Mouse (Mus musculus): ENCODE data around the gene Zfp990. TPM values are rescaled to one million over a fixed set of nuclear protein-coding genes. Genes with fewer than 3 reads are reported as not detected.
"Not testable (repeated sequence)": the region's sequence is repeated elsewhere in the genome, so short reads cannot be mapped to it uniquely, and the experiment has no call there.

Gene Zfp990
- under 1 TPM; 0.31 to 0.49 TPM for total RNA-seq (2021)

DNA sequence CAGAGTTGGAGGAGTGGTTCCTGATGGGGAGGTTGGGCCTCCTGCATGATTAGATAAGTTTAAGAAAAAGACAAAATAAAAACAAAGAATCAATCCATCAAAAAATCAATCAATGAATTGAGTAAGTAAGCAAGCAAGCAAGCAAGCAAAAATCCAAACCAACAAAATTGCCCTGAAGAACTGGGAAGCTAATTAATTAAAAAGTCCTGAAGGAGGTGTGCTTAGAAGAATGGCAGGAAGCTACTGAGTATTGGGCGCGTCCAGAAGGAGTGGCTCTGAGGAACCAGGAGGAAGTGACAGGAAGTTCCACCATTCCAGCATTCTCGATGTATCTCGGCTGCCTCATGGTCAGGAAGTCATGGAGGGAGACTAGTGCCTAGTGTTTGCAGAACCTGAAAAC is at the start of gene Zfp990:
TSS of gene Zfp990 (plus strand) at position 301 of the 400 bp plus-strand sequence.
- intact Hi-C loops (cut with DNase I); DNase-seq (ENCODE audit: low spot score): not testable (repeated sequence)

DNA sequence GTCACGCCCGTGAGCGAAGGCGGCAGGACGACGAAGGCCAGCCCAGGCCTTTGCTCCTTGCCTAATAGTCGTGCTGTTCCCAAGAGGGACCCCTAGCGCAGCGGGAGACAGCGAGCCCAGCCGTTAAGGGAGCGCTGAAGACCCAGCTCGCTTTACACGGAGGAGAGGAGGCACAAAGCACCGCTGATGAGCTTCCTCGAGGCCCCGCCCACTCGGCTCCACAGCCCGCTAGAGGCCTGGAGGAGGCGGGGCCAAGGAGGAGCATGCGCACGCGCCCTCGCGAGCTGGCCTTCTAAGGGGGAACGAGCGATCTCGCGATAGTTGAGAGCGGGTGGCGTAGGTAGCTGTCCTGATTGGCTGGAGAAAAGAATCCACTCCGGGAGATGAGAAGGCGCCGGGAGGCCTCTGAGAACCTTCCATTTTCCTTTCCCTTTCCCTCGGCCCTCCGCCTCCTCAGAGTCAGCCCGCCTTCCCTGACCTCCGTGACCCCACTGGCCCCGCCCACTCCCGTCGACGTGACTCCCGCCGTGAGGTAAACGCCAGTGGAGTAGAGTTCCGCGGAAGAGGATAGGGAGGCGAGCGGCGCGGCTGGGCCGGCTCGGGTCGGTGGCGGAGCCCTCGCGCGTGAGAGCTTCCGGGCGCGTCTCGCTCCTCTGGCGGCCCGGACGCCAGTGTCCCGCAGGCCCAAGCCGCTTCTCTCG is 46.9 kb upstream of the Zfp990 start:
- DNase-seq (ENCODE audit: low spot score); intact Hi-C loops (cut with DNase I): not testable (repeated sequence)

DNA sequence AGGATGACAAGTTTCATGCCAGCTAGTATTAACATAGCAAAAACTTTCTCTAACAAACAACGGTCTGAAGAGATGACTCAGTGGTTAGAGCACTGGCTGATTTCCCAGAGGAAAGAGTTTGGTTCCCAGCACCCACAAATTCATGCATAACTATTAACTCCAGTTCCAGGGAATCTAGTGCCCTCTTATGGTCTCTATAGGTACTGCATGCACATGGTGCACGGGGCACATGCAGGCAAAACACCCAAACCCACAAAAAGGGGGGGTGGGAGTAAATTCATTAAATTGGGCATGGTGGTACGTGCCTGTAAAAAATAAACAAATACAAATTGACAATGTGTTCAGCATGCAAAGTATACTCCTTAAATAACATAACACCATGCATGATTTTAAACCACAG is 32.4 kb upstream of the Zfp990 start:
- intact Hi-C loops (cut with DNase I) = no loop called here
- no peak for DNase-seq (ENCODE audit: low spot score)

DNA sequence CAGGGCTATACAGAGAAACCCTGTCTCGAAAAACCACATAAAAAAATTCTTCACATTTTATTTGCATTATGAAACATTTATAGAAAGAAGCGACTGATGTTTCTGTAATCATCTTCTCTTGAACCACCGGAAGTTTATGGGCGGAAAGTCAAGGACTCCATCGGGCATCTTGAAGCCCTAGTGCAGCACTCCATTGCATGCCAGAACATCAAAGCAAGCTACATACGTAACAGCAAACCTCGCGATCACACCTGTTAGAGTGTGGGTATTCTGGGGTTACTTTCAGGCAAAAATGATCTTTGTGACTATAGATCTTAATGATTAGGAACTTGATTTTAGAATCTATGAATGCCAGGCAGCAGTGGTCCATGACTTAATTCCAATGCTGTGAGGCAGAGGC is 29.9 kb upstream of the Zfp990 start:
- intact Hi-C loops (cut with DNase I); DNase-seq (ENCODE audit: low spot score): not testable (repeated sequence)

DNA sequence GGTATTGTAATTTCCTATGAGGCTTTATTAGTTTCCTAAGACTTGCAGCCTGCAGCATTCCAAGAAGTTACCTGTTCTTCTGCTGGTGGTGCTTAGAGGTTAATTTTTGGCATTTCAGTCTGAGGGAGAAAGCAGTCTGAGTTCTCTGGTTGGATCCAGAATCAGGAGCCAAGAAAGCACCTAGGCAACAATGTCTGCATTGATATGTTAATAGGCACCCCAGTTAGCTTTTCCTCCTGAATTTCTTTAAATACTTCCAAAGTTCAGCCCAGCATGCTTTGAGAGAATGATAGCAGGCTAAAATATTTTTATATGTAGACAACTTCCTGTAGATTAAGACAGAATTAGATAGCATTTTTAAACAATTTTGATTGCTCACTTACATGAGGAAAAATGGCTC is 21.2 kb upstream of the Zfp990 start:
- DNase-seq (ENCODE audit: low spot score) = no peak
- intact Hi-C loops (cut with DNase I) = no loop called here

DNA sequence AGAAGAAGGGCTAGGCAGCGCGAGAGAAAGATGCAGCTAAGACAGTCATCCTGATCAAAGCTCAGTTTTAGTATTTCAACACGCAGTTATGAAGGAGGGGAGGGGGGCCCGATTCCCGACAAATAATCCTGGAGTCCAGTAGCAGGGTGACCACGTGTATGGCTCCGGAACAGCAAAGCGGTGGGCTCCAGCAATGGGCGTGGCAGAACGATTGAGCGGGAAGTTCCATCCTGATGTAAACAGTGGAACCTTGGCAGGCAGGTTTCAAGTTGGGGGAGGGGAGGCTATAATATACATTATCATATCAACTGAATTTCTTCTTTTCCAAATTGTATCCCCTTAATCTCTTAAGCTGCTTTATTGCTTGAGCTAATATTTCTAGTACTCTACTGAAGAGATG is 18.4 kb upstream of the Zfp990 start:
- intact Hi-C loops (cut with DNase I) = no loop called here
- no peak for DNase-seq (ENCODE audit: low spot score)

DNA sequence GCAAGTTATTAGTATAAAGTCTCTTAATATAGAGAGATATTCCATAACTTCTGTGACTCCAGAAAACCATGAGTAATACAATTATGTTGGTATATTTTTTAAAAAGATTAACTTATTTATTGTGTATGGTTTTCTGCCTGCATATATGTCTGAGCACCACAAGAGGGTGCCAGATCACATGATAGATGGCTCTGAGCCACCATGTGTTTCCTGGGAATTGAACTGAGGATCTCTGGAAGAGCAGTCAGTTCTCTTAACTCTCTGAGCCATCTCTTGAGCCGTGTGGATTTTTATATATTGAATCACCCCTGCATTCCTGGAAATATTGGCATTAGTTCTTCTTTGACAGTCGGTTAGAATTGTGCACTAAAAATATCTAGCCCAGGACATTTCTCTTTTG is 17.2 kb upstream of the Zfp990 start:
- intact Hi-C loops (cut with DNase I) = not testable (repeated sequence)

DNA sequence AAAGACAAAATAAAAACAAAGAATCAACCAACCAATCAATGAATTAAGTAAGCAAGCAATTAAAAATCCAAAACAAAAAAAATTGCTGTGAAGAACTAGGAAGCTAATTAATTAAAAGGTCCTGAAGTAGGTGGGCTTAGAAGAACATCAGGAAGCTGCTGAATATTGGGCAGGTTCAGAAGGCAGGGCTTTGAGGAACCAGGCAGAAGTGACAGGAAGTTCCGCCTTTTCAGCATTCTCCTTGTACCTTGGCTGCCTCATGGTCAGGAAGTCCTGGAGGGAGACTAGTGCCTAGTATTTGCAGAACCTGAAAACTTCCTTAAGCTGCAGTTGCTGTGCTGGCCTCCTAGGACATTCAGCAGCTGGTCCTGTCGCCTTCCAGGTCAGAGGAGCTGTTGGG is 4.1 kb downstream of the Zfp990 start:
- DNase-seq (ENCODE audit: low spot score); intact Hi-C loops (cut with DNase I): not testable (repeated sequence)

More for the DNA sequence above, 17.2 kb upstream of the Zfp990 start:
- DNase-seq (ENCODE audit: low spot score) = not testable (repeated sequence)

DNA sequence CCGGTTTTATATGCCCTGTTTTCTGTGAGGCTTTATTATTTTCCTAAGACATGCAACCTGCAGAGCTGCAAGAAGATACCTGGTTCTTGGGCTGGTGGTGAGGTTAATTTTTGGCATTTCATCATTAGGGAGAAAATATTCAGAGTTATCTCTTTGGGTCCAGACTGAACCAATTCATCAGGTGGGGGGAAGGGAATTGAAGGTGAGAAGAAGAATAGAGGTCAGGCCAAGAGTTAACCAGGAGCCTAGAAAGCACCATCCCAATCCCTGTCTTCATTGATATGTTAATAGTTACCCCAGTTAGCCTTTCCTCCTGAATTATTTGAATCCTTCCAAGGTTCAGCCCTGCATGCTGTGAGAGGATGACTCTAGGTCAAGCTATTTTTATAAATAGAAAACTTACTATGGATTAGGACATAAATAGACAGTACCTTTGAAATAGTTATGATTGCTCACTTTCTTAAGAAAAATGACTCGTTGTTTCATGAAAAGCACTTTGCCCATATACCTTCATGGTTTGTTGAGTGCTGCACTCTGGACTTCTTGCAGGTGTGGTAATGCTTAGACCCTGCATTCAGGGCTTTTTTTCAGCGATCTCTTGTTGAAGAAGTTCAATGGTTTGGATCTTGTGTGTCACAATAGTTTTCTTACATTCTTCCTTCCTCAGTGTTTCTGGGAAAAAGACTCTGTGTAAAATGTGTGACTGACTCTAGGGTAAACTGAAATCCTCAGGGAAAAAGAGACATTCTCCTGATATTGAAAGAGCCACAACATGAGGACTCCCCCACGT is 5.4 kb downstream of the Zfp990 start:
- DNase-seq (ENCODE audit: low spot score); intact Hi-C loops (cut with DNase I): not testable (repeated sequence)

DNA sequence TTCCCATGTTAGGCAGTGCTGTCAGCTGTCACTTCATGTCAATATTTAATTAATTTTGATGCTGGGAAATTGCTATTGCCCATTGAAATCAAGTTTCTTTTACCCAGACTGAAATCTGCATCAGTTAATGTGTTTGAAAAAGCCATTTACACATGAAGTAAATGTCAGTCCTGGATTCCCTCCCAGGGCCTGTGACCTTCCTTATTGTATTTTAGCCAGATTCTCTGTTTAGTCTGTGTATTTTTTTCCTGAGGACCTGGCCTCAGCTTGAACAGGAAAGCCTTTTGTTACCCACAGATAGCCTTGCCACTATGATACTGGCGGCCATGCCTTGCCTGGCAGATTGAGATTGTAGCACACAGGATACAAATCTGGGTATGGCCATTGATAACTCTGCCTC is 6.8 kb downstream of the Zfp990 start:
- DNase-seq (ENCODE audit: low spot score); intact Hi-C loops (cut with DNase I): not testable (repeated sequence)

DNA sequence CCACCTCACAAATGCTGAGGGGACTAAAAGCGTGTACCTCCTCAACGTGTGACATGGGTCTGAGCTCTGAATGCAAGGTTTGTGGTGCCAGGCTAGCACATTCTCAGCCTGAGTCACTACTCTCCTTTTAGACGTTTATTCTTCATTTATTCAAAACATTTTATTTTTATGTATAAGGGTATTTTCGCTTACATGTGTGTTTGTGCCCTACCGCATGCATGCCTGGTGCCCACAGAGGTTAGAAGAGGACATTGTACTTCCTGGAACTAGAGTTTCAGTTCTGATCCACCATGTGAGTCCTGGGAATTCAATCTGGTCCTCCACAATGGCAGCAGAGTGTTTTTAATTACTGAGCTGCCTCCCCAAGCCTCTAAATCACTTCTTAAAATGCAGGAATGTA is 33.3 kb downstream of the Zfp990 start:
- DNase-seq (ENCODE audit: low spot score); intact Hi-C loops (cut with DNase I): not testable (repeated sequence)

DNA sequence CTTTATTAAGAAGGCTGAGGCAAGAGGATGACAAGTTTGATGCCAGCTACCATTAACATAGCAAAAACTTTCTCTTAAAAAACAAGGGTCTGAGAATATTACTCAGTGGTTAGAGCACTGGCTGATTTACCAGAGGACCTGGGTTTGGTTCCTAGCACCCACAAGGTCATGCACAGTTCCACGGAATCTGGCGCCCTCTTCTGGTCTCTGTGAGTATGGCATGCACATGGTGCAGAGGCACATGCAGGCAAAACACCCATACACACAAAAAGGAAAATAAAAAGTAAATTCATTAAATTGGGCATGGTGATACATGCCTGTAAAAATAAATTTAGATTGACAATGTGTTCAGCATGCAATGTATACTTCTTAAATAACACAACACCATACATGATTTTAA is 34.5 kb downstream of the Zfp990 start:
- intact Hi-C loops (cut with DNase I); DNase-seq (ENCODE audit: low spot score): not testable (repeated sequence)

DNA sequence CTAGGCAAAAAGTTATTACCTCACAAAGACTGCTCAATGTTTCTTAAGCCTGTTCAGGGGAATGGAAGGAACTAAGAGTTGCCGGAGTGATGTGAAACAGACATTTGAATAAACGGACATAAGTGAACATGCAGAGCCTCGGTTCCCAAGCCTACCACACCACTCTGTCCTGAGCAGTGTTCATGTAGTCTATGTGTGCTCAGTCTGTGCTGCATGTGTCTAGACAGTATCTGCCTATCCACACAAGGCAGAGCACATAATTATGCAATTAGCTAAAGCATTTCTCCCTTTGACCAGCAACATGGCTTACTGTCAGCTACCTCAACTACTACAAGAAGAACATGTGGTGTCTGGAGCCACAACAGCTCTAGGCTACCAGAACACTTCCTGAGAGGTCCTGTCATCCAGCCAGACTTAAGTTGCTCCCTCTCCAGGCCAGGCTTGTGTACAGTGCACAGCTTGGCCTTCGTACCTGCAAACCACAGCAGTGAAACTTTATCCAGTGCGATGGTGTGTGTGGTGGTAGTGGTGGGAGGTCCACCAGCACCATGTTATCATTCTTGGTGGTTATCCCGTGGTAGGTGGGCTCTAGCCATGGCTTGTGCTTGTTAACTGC is 35.3 kb downstream of the Zfp990 start:
- DNase-seq (ENCODE audit: low spot score); intact Hi-C loops (cut with DNase I): not testable (repeated sequence)

DNA sequence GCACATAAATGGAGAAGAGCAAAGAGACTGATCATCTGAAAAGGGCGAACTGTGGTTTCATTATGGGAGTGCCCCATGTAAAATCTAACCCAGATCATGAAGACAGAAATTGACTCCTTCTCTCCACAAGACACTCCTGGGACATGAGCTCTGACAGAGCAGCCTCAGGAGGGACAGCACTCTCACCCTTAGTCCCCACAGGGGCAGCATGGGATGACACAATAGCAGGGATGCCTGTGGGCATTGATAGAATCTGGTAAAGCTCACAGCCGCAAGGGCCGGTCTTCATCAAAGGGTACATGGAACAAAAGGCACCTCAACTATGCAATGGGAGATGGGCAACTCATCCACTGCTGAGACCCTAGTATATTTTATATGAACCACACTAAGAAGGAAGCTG is 35.9 kb downstream of the Zfp990 start:
- intact Hi-C loops (cut with DNase I); DNase-seq (ENCODE audit: low spot score): not testable (repeated sequence)

DNA sequence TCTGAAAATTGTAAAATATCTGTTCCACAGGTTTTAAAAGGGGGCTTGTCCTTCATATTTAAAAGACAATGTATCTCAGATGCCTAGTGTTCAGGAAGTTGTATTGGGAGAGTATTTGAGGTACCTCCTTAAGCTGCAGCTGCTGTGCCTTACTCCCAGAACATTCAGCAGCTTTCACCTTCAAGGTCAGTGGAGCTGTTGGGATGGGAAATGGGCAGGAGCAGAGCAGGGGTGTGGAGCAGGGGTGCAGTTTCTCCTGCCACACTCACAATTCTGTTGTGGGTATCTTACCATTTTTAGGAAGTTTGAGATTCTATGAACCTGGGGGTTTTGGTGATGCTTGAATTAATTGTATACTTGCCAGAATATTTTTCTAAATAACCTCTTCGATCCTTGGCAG is 46.1 kb downstream of the Zfp990 start:
- intact Hi-C loops (cut with DNase I) = loop anchor here (5.0 kb wide), 1 partner anchor 1571 kb away; no protein-coding TSS in a partner anchor
- DNase-seq (ENCODE audit: low spot score) = no peak

DNA sequence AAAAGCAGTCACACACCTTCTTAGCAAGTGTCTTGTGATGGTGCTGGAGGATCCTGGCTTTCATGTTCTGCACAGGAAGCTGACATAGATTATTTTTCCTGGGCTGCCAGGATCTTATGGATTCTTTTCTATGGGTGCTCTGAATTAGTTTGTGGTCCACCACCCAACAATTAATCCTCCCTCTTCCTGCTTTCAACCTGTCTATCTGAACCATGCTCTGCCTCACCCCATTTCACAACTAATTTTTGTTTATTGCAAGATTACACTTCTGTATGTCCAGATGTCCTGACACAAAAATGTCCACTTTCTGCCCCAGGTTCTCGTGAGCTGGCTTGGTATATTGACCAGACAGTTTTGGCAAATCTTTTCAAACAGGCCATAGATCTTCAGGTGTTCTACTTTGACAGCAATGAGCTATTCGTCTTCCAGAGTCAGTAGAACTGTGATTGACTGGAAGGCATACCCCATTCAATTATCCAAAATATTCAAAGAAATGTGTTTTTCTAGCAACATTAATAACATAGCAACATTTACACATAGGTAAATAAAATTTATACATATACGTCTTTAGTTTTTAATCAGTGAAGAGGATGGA is 49.0 kb downstream of the Zfp990 start:
- intact Hi-C loops (cut with DNase I) = loop anchor here (5.0 kb wide), 1 partner anchor 1568 kb away; no protein-coding TSS in a partner anchor
- no peak for DNase-seq (ENCODE audit: low spot score)

DNA sequence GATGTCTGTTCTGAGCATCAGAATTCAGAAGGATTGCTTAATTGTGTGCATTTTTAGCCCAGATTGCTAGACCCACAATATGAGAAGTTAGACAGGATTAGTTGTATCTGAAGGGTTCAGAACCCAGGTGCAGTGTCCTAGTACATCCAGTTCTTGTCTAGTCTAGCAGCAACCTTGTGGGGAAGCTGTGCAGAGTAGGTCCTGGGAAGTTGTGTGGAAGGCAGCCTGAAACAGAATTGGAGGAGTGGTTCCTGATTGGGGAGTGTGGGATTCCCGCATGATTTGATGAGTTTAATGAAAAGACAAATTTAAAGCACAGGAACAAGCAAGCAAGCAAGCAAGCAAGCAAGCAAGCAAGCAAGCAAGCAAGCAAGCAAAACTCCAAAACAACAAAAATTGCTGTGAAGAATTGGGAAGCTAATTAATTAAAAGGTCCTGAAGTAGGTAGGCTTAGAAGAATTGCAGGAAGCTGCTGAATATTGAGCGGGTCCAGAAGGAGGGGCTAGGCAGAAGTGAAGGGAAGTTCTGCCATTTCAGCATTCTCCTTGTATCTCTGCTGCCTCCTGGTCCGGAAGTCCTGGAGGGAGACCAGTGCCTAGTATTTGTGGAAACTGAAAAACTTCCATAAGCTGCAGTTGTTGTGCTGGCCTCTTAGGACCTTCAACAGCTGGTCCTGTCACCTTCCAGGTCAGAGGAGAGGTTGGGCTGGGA is 53.7 kb downstream of the Zfp990 start:
- no peak for DNase-seq (ENCODE audit: low spot score)
- intact Hi-C loops (cut with DNase I) = no loop called here

DNA sequence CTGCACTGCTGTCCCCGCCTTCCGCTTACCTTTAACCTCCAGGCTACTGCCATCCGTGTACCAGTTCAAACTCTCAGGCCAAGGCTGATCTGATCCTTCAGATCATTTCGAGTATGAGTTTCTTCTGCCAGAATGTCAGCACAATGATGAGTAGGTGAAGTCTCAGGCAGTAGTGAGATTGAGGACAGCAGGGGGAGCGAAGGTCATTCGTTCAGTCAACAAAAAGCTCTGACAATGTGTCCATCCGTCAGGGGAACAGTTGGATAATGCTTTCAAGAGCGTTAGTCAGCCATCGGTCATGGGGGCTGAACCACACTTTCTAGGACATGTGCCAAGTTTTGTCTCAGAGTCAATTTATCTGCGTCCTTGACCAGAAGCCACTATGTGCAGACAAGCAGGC is 59.9 kb downstream of the Zfp990 start:
- intact Hi-C loops (cut with DNase I); DNase-seq (ENCODE audit: low spot score): not testable (repeated sequence)

DNA sequence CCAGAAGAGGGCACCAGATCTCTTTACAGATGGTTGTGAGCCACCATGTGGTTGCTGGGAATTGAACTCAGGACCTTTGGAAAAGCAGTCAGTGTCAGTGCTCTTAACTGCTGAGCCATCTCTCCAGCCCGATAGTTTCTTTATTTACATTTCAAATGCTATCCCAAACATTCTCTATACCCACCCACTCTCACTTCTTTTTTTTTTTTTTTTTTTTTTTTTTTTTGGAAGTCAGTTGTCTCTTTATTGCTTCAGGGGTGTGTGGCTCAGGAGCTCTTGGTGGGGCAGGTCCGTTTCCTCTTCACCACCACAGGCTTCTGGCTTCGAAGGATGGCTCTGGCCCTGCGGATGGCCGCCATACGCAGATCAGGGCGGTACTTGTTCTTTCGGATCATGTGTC is 66.1 kb downstream of the Zfp990 start:
- intact Hi-C loops (cut with DNase I); DNase-seq (ENCODE audit: low spot score): not testable (repeated sequence)

DNA sequence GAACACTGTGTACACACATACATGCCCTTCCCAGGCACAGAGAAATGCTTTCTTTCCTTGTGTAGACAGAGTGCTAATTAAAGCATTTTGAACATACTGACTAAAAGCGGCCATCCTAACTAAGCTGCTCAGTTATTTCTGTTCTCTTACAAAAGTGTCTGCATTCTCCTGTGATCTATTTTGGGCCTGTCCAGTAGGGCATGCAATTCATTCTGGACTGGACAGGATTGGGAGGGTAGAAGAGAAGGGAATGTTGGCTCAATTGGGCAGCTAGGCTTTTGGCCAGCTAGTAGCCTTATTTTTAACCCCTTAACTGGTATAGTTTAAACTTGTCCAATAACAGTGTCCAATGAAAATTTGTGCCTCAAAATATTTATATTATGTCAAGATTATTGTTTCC is 69.8 kb downstream of the Zfp990 start:
- not testable (repeated sequence) for DNase-seq (ENCODE audit: low spot score)

More for the DNA sequence above, 69.8 kb downstream of the Zfp990 start:
- intact Hi-C loops (cut with DNase I) = not testable (repeated sequence)

All from heart, postnatal 25 days (tissue).